Mouse (Mus musculus): ENCODE data around the gene Cacna1g.

GRCm38 (mm10) chr11:94491035-94491748 is 17.2 kb upstream of the Cacna1g start:
- TF ChIP-seq GATA1 (IDR thresholded peaks at IDR 0.05; ENCODE audit: borderline replicate concordance, low read length) (no peak), FLI1 (IDR thresholded peaks at IDR 0.05; ENCODE audit: low read length) (no peak)

All from megakaryocyte, embryonic 14.5 days (primary cell).